Mouse (Mus musculus) c-Kit-positive CD71-positive TER-119-positive erythroid progenitor cells, embryonic 14.5 days (primary cell): Measurements from ENCODE around the gene Gorasp2.

Experiments
- DNase-seq: peaks from one replicate; pipeline ENCODE4 v3.0.0-alpha.2; 2013; ENCODE audit warnings: low spot score

Gorasp2 gene

GRCm38 (mm10) chr2:70661715-70662495 is 529 bp downstream of the Gorasp2 start, which contains the start of gene Gm26558:
Gm26558 (minus strand) TSS chr2:70662108.
- DNase-seq, result peak; percentile 42

- DNase-seq, result peak; percentile 13
These were observed 2.4 kb downstream of the Gorasp2 start for GRCm38 (mm10) chr2:70663764-70664163.

DNA sequence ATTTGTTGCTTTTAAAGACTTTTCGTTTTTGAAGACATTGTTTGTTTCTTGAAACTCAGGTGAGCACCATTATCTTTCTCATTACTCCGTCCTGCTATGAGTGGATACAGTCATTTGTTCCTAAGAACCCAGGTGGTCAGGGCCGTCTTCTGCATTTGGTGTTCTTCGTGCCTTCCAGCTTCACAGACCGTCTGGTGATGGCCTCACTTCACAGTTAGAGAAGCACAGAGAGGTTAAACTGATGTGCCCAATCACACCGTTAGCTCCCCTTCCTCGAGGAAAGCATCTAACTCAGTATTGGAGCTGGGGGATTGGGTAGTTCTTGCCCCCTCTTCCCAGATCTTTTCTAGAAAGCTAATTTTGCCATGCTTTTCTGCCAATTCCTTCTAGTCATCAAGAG is 5.6 kb downstream of the Gorasp2 start:
- no peak for DNase-seq

GRCm38 (mm10) chr2:70669241-70669640 is 7.9 kb downstream of the Gorasp2 start:
- no peak for DNase-seq

DNA sequence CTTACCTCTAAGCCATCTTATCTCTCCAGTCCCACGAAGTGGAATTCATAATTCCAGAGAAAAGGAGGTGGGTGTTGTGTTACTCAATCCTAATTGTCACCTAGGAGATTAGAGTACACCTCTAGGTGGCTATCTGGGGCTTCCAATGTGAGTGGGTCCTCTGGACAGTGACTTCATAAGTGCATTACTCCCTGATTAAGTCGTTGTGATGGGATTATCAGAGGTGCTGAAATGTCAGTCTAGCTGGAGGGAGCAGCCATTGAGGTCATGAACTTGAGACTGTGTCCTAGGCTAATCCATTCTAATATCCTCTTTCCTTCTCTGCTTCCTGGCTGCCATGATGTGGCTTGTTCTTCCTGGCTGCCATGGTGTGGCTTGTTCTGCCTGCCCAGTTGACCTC is 8.5 kb downstream of the Gorasp2 start:
- DNase-seq, result no peak

DNA sequence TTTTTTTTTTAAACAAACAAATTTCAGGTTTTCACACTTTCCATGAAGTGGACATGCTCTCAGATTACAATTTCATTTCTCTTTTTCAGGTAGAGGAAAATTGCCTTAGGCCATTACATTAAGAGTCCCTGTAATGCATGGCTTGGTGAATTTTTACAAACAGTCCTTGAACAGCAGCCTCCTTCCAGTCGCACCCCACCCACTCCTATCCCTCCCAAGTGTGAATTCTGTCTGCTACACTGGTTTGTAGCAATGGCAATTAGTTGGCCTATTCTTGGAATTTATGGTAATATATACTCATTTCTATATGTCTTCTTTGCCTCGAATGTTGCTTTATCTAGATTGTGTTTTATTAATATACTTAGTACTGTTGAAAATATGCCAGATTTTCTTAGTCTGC is 11.1 kb downstream of the Gorasp2 start:
- no peak for DNase-seq

GRCm38 (mm10) chr2:70673445-70674126 is 12.2 kb downstream of the Gorasp2 start:
- peak; percentile 13 for DNase-seq

- no peak for DNase-seq
These were observed 20.9 kb downstream of the Gorasp2 start for GRCm38 (mm10) chr2:70682324-70682723.

- no peak for DNase-seq
These were observed 27.2 kb downstream of the Gorasp2 start for GRCm38 (mm10) chr2:70688454-70689078.

DNA sequence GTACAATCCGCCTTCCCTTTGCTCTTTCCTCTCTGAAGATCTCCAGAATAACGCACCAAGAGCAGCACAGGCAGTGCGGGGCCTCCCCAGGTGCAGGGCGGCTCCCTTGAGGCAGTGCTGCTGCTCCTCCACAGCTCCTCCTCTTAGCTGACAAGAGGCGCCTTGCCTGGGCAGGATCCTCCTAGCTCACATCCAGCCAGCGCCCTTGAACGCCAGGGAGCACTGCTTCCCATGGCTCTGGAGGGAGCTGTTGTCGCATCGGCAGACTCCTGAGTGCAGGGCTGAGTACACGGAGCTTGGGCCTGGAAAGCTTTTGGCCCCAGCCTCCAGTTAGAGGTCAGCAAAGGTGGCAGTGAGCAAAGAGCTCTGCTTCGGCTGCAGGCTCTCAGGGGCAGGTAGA is 28.8 kb downstream of the Gorasp2 start:
- DNase-seq, result no peak

DNA sequence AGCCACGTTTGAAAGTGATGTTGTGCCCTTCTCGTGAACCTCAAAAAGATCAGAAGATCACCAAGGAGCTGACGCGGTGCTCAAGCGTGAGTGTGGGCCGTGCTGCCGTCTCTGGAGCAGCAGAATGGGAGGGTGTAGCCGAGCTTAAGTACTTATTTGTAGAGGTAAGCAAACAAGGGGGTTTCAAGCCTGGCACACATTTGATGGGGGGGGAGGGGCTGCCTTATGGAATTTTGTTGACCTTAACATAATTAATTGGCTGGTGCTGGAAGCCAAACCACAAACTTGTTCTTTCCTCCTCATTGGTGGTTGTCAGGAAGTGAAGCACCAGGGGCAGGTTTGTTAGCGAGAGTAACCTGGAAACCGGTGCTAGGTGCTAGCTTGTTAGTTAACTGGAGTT is 34.3 kb downstream of the Gorasp2 start:
- no peak for DNase-seq

GRCm38 (mm10) chr2:70700851-70701250 is 39.5 kb downstream of the Gorasp2 start:
- no peak for DNase-seq

DNA sequence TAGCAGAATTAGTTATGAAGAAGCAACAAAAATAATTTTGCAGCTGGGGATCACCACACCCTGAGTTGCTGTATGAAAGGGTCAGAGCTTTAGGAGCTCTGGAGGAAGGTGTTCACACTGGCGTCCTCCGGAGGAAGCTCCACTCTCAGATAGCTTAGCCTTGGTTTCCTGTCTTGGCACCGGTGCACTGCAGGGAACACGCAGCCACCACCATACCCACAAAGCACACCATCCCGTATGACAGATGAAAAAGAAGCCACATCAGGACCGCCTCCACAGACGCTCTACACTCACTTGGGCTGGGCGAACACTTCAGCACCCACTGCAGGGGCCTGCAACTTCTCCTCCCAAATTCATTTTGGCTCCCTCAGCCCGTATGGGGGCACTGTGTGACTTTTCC is 40.2 kb downstream of the Gorasp2 start:
- DNase-seq, result no peak

DNA sequence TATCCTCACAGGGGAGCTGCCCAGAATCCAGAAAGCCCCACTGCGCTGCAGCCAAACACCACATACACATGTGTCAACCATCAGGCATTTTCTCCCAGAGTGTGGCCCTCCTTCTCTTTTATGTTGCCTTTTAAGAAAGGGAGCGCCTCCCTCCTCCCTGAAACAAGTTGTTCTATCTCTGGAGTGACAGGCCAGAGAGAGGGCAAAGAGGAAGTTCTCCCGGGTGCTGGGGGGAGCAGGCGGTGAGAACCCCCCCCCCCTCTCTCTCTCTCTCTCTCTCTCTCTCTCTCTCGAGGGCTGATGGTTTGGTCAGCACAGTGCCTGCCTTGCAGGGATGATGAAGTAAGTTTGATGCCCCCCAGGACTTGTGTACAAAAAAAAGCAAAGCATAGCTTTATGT is 41.0 kb downstream of the Gorasp2 start:
- no peak for DNase-seq

GRCm38 (mm10) chr2:70708986-70709730 is 47.8 kb downstream of the Gorasp2 start:
- no peak for DNase-seq

DNA sequence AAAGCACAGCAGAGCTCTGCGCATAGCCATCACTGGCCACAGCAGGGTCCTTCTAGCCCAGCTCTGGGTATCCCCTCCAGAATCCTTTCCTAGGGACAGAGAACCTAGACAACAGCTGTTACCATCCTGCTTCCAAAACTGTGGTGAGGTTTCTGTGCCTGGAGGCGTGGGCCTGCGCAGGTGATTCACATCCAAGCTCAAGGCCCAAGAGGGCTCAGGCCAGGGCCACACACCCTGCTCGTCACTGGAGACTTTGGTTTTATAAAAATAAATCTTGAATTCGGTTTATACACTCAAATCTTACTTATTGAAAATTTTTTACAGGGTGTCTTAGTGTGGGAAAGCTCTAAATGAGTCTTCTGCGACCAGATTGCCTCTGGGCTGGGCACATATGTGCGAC is 48.9 kb downstream of the Gorasp2 start:
- no peak for DNase-seq

DNA sequence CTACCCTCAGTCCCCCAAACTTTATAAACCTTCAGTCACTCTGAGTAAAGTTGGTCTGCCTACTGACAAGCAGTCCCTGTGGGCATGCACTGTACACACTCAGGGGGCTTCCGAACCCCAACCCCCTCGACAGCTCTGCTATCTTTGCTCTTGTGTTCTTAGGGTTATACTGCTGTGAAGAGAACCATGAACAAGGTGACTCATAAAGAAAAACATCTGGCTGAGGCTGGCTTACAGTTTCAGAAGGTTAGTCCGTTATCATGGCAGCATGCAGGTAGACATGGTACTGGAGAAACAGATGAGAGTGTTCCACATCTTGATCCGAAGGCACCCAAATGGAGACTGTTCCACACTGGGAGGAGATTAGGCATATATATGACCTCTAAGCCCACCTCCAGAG is 49.5 kb downstream of the Gorasp2 start:
- no peak for DNase-seq

- no peak for DNase-seq
These were observed 62.4 kb downstream of the Gorasp2 start for GRCm38 (mm10) chr2:70723610-70724243.

DNA sequence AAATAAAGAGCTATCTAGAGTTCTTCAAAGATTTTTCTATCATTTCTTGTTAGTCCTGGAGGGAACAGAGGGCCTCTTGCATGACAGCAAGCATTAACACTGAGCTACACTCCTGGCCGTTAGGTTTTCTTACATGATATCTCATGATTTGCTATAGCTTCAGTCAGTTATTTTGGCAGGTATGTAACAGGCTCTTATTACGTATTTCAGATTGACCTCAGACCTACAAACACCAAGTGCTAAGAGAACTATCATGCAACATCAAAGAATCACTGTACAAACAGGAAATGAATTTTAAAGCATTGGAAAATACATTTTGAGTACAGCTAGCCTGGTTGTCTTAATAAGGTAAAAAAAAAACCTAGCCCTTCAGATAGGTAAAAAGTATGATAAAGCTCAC is 65.7 kb downstream of the Gorasp2 start:
- no peak for DNase-seq

GRCm38 (mm10) chr2:70735534-70735933 is 74.2 kb downstream of the Gorasp2 start:
- DNase-seq, result no peak

DNA sequence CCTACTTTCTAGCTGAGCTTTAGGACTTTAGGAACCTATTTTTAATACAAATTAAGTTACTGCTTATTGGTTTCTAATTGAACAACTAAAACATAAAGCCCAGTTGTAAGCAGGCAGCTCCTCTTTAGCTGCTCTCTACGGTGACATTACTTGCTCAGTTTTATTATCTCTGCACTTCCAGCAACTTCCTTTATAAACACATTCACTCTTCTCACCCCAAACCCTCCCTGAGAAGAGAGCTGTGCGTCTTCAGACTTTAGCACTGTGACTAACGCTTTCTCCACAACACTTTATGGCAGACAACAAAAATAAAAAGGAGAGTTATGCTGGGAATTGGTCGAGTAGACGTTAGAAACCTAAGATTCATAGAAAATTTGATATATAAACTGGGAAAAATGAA is 74.6 kb downstream of the Gorasp2 start:
- DNase-seq, result no peak

DNA sequence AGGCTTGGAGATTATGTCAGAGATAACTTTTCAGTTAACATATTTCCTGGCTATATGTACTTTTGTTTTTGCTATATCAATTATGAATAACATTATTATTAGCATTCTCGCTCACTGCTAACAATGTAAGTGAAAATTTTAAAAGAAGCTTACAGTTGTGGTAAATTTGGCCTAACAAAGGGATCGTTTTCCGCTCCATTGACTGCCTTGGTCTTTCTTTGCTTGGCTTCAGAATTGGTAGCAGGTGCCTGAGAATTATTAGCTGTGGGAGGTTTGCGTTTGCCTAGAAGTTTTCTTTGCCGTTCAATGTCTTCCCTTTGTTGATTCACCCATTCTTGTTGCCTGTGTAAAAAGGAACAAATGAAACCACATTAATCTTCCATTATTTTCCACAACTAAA is 80.5 kb downstream of the Gorasp2 start:
- DNase-seq, result no peak
